Mouse (Mus musculus) MEL (cell line): ENCODE data around the gene Tmem120a. TPM values are rescaled to one million over a fixed set of nuclear protein-coding genes. Genes with fewer than 3 reads are reported as not detected.

Experiments
- DNase-seq: peaks from one replicate; pipeline ENCODE4 v3.0.0; 2011; ENCODE audit warnings: low read depth, low spot score
- H3K27ac ChIP-seq: 2 replicates; pipeline ENCODE4 v1.5.1; 2012; ENCODE audit warnings: low read depth, mild to moderate bottlenecking, control low read depth, low read length, moderate library complexity; ENCODE audit not compliant: control insufficient read depth
- H3K27me3 ChIP-seq, 2 experiments: fragments of 150-350 bp in 1 of 2; sonication (generic) in 1 of 2; 2 replicates each; pipeline ENCODE4 v1.6.1; 2012; ENCODE audit warnings: low read length in 2 of 2, mild to moderate bottlenecking in 2 of 2, improper control_type of control experiment in 1 of 2, moderate library complexity in 1 of 2; ENCODE audit not compliant: insufficient read depth in 2 of 2, control insufficient read depth in 1 of 2
- H3K36me3 ChIP-seq, 2 experiments: 2 replicates each; pipeline ENCODE4 v1.6.1; 2012 to 2014; ENCODE audit warnings: low read length in 2 of 2, improper control_type of control experiment in 1 of 2, inconsistent platforms in 1 of 2, mild to moderate bottlenecking in 1 of 2; ENCODE audit not compliant: insufficient read depth in 2 of 2, control insufficient read depth in 1 of 2
- H3K4me1 ChIP-seq, 2 experiments: fragments of 150-350 bp in 1 of 2; sonication (generic) in 1 of 2; 2 replicates each; pipeline ENCODE4 v1.6.1; 2012; ENCODE audit warnings: low read length in 2 of 2, improper control_type of control experiment in 1 of 2, mild to moderate bottlenecking in 1 of 2; ENCODE audit not compliant: insufficient read depth in 2 of 2, control insufficient read depth in 1 of 2
- H3K4me3 ChIP-seq, 2 experiments: fragments of 150-350 bp in 1 of 2; sonication (generic) in 1 of 2; 2 replicates each; pipeline ENCODE4 v1.5.1; 2012; ENCODE audit warnings: low read depth in 2 of 2, low read length in 2 of 2, mild to moderate bottlenecking in 2 of 2, moderate library complexity in 2 of 2, control low read depth in 1 of 2, improper control_type of control experiment in 1 of 2; ENCODE audit not compliant: control insufficient read depth in 1 of 2, insufficient read depth in 1 of 2
- H3K79me2 ChIP-seq: 2 replicates; pipeline ENCODE4 v1.6.1; 2012; ENCODE audit warnings: mild to moderate bottlenecking, low read length, moderate library complexity; ENCODE audit not compliant: control insufficient read depth, poor library complexity, insufficient read depth
- H3K9ac ChIP-seq: 2 replicates; pipeline ENCODE4 v1.6.1; 2012; ENCODE audit warnings: low read depth, mild to moderate bottlenecking, control low read depth, low read length, moderate library complexity; ENCODE audit not compliant: control insufficient read depth, poor library complexity, severe bottlenecking
- H3K9me3 ChIP-seq: fragments of 150-350 bp; sonication (generic); replicated peaks from 2 replicates; pipeline ENCODE4 v1.6.1; 2012; ENCODE audit warnings: mild to moderate bottlenecking, low read length, improper control_type of control experiment, moderate library complexity; ENCODE audit not compliant: insufficient read depth
- CHD1 ChIP-seq: IDR thresholded peaks from 2 replicates; pipeline ENCODE4 v1.6.1; 2012; ENCODE audit warnings: low read depth, mild to moderate bottlenecking, inconsistent platforms, low read length, improper control_type of control experiment
- CTCF ChIP-seq, 3 experiments: IDR thresholded peaks in 2 of 3; conservative IDR thresholded peaks in 1 of 3; 2 replicates each; pipeline ENCODE4 v1.5.1; 2011 to 2012; ENCODE audit warnings: low read length in 3 of 3, low read depth in 2 of 3, mild to moderate bottlenecking in 2 of 3, improper control_type of control experiment in 1 of 3, inconsistent platforms in 1 of 3, mixed read lengths in 1 of 3, moderate library complexity in 1 of 3; ENCODE audit not compliant: control insufficient read depth in 1 of 3, insufficient read depth in 1 of 3, poor library complexity in 1 of 3, severe bottlenecking in 1 of 3
- EP300 ChIP-seq, 2 experiments: IDR thresholded peaks; 2 replicates each; pipeline ENCODE4 v1.6.1; 2011; ENCODE audit warnings: improper control_type of control experiment in 2 of 2, low read length in 2 of 2, low read depth in 1 of 2, mild to moderate bottlenecking in 1 of 2
- GABPA ChIP-seq: IDR thresholded peaks from 2 replicates; pipeline ENCODE4 v1.6.1; 2012; ENCODE audit warnings: low read depth, mild to moderate bottlenecking, inconsistent platforms, low read length, improper control_type of control experiment, moderate library complexity
- GATA1 ChIP-seq: IDR thresholded peaks from 2 replicates; pipeline ENCODE4 v1.6.1; 2011; ENCODE audit warnings: low read depth, low read length, improper control_type of control experiment
- HCFC1 ChIP-seq: IDR thresholded peaks from 2 replicates; pipeline ENCODE4 v1.6.1; 2012; ENCODE audit warnings: low read depth, mild to moderate bottlenecking, inconsistent platforms, low read length, improper control_type of control experiment, moderate library complexity
- JUND ChIP-seq: IDR thresholded peaks from 2 replicates; pipeline ENCODE4 v1.6.1; 2011; ENCODE audit warnings: low read depth, mild to moderate bottlenecking, improper control_type of control experiment, low read length
- KAT2A ChIP-seq: conservative IDR thresholded peaks from 2 replicates; pipeline ENCODE4 v1.6.1; 2012; ENCODE audit warnings: low read depth, low read length, improper control_type of control experiment, inconsistent platforms
- MAFK ChIP-seq: IDR thresholded peaks from 2 replicates; pipeline ENCODE4 v1.6.1; 2011; ENCODE audit warnings: low read depth, mild to moderate bottlenecking, low read length, improper control_type of control experiment, borderline replicate concordance
- MAX ChIP-seq: IDR thresholded peaks from 2 replicates; pipeline ENCODE4 v1.6.1; 2011; ENCODE audit warnings: low read length, improper control_type of control experiment
- NRF1 ChIP-seq: IDR thresholded peaks from 2 replicates; pipeline ENCODE4 v1.6.1; 2014; ENCODE audit warnings: low read depth, mild to moderate bottlenecking, inconsistent platforms, low read length, improper control_type of control experiment, moderate library complexity; ENCODE audit not compliant: poor library complexity, insufficient read depth, severe bottlenecking
- POLR2AphosphoS2 ChIP-seq: IDR thresholded peaks from 2 replicates; pipeline ENCODE4 v1.6.1; 2011; ENCODE audit warnings: low read length, improper control_type of control experiment
- SIN3A ChIP-seq: IDR thresholded peaks from 2 replicates; pipeline ENCODE4 v1.6.1; 2012; ENCODE audit warnings: low read length, improper control_type of control experiment, inconsistent platforms
- TAL1 ChIP-seq: IDR thresholded peaks from 2 replicates; pipeline ENCODE4 v1.6.1; 2012; ENCODE audit warnings: mild to moderate bottlenecking, inconsistent platforms, low read length, moderate library complexity, mixed read lengths
- TBP ChIP-seq: IDR thresholded peaks from 2 replicates; pipeline ENCODE4 v1.8.0; 2011; ENCODE audit warnings: low read depth, low read length, improper control_type of control experiment
- UBTF ChIP-seq: IDR thresholded peaks from 2 replicates; pipeline ENCODE4 v1.6.1; 2012; ENCODE audit warnings: low read depth, mild to moderate bottlenecking, inconsistent platforms, low read length, improper control_type of control experiment, moderate library complexity, borderline replicate concordance; ENCODE audit not compliant: insufficient read depth
- USF1 ChIP-seq: IDR thresholded peaks from 2 replicates; pipeline ENCODE4 v1.6.1; 2014; ENCODE audit warnings: low read depth, mild to moderate bottlenecking, inconsistent platforms, low read length, improper control_type of control experiment, moderate library complexity
- ZNF384 ChIP-seq: IDR thresholded peaks from 2 replicates; pipeline ENCODE4 v1.6.1; 2012; ENCODE audit warnings: low read depth, mild to moderate bottlenecking, inconsistent platforms, low read length, improper control_type of control experiment
- polyA plus RNA-seq, 2 experiments: library from polyadenylated mRNA; stranded (reverse) in 1 of 2; unstranded in 1 of 2; fragments of >175 nt in 1 of 2; fragments of >200 nt in 1 of 2; gene quantifications; 2 replicates each; pipeline versions ENCODE4 v1.2.1 to v1.2.4; 2012; ENCODE audit warnings: low replicate concordance in 2 of 2, low read depth in 1 of 2; ENCODE audit not compliant: insufficient read length in 2 of 2, insufficient read depth in 1 of 2, missing spikeins in 1 of 2
- total RNA-seq: library from RNA; depleted of rRNA; stranded (reverse); fragments of 300-350 nt; gene quantifications from 2 replicates; pipeline ENCODE4 v1.2.3, GENCODE M21; 2012

Gene Tmem120a
- total and polyA plus RNA-seq, 3 experiments, result 19.6 to 38.8 TPM; not detected in 1

DNA sequence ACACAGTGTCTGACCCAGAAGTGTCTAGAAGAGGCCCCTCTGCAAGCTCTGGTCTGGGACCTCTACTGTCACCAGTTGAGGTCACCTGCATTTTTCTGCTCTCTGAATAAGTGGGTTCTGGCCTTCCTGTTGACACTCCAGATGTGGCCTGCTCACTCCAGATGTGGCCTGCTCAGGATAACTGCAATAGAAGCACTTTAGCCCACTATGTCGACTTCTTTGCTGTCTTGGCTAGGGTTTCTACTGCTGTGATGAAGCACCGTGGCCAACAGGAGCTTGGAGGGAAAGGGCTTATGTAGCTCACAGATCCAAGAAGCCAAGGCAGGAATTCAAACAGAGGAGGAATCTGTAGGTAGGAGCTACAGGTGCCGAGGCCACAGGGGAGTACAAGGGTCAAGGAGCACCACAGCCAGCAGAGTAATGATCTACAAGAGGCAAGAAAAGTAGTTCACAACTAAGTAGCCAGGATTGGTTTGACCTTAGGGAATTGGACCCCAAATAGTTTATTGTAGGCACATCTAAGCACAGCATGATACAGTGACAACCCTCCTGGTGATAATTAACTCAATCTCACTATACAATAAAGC is 21.0 kb downstream of the Tmem120a start:
- H3K27me3 ChIP-seq, result no peaks in the 10 kb centered on the region
- no peaks in the 10 kb centered on the region for H3K9me3 ChIP-seq
- no peak overlapping the region for H3K9ac ChIP-seq
- TF ChIP-seq USF1 (no peak), MAFK (no peak), SIN3A (no peak), JUND (no peak), HCFC1 (no peak), EP300 (IDR thresholded peaks at IDR 0.05; ENCODE audit: low read depth in 1 of 2, low read length in 2 of 2) (no peak), CHD1 (no peak), CTCF (IDR thresholded peaks at IDR 0.05 in 2 of 3, conservative IDR thresholded peaks at IDR 0.05 in 1 of 3; ENCODE audit: control insufficient read depth in 1 of 3, insufficient read depth in 1 of 3, low read depth in 2 of 3, low read length in 3 of 3, poor library complexity in 1 of 3, severe bottlenecking in 1 of 3) (no peak)
- DNase-seq, result no peak
- no peak overlapping the region for H3K4me3 ChIP-seq
- H3K36me3 ChIP-seq, result no peaks in the 10 kb centered on the region; a peak in 2 of 4 replicates
- no peaks in the 10 kb centered on the region for H3K4me1 ChIP-seq
- no peak overlapping the region for H3K27ac ChIP-seq
- H3K79me2 ChIP-seq, result no peaks in the 10 kb centered on the region

DNA sequence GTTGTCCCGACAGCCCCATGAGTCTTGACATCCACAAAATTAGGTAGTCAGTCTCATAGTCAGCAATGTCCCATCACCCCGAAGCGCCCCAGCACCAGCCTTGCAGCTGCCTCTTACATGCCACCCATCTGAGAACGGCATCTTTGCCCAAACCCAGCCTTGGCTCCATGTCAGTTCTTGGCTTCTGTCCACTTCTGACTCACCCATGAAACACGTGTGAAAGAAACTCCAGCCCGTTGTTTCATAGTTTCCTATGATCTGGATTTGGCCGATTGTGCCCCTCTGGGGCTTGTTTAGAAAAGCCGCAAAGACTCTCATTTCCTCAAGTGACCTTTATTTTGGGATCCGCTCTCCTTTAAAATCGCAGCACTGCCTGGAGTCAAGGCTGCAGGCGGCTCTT is 22.1 kb downstream of the Tmem120a start:
- TF ChIP-seq GABPA (no peak), TAL1 (no peak), USF1 (no peak), KAT2A (no peak), NRF1 (no peak), UBTF (no peak), CTCF (IDR thresholded peaks at IDR 0.05 in 2 of 3, conservative IDR thresholded peaks at IDR 0.05 in 1 of 3; ENCODE audit: control insufficient read depth in 1 of 3, insufficient read depth in 1 of 3, low read depth in 2 of 3, low read length in 3 of 3, poor library complexity in 1 of 3, severe bottlenecking in 1 of 3) (no peak), ZNF384 (no peak), TBP (no peak), SIN3A (no peak), MAX (no peak), MAFK (no peak), EP300 (IDR thresholded peaks at IDR 0.05; ENCODE audit: low read depth in 1 of 2, low read length in 2 of 2) (no peak), GATA1 (no peak), JUND (no peak), POLR2AphosphoS2 (no peak)
- Histone ChIP-seq H3K9me3 (no peaks in the 10 kb centered on the region), H3K4me1 (no peaks in the 10 kb centered on the region), H3K36me3 (no peaks in the 10 kb centered on the region; a peak in 2 of 4 replicates), H3K27ac (no peak overlapping the region), H3K4me3 (no peak overlapping the region), H3K27me3 (no peaks in the 10 kb centered on the region), H3K9ac (no peak overlapping the region), H3K79me2 (no peaks in the 10 kb centered on the region)
- no peak for DNase-seq
